Mouse (Mus musculus) Patski (cell line): ENCODE data around the gene Uba5. TPM values are rescaled to one million over a fixed set of nuclear protein-coding genes. Genes with fewer than 3 reads are reported as not detected.

ENCODE experiments used
- ATAC-seq: fragments of 100-300 bp; one replicate; pipeline ENCODE4 v1.8.0; 2021
- CTCF ChIA-PET: fragments of 350-600 bp; sonication (Branson Sonifier 250); formaldehyde crosslinking; loops from one replicate; lab custom pipeline; 2022; ENCODE audit warnings: inconsistent platforms; lab: Charles Lee
- POLR2A ChIA-PET: fragments of 350-600 bp; sonication (Branson Sonifier 250); formaldehyde crosslinking; loops from one replicate; lab custom pipeline; 2022; ENCODE audit warnings: antibody characterized with exemption, inconsistent platforms; lab: Charles Lee
- DNase-seq: peaks from one replicate; pipeline ENCODE4 v3.0.0-alpha.2; 2011; ENCODE audit warnings: low read depth, low spot score
- H3K27me3 ChIP-seq: fragments of 371-371 bp; one replicate; pipeline ENCODE4 v1.5.1; 2021
- CTCF ChIP-seq: fragments of 100-300 bp; IDR thresholded peaks from one replicate; pipeline ENCODE4 v1.5.1; 2021
- in situ Hi-C: fragments of 300-500 bp; cut with MboI; formaldehyde crosslinking; loops from 3 replicates; pipeline ENCODE4 v1.11.1; 2018; ENCODE audit warnings: low pct_unique_long_range_greater_than_20kb, mixed read lengths
- polyA plus RNA-seq: library from polyadenylated mRNA; unstranded; gene quantifications from one replicate; pipeline ENCODE4 v1.2.3, GENCODE M21; 2021

Uba5 gene
- polyA plus RNA-seq, result 42.2 TPM

GRCm38 (mm10) chr9:104062430-104063243, at the start of gene Uba5:
Uba5 (minus strand) TSS chr9:104063134.
- no peak for DNase-seq
- peak; percentile 85 for ATAC-seq
- CTCF ChIA-PET, result interaction anchor here (0.8 kb wide), 1 partner anchor 13 kb away, joined by 3 read pairs; no protein-coding TSS in a partner anchor
- no peak for TF ChIP-seq CTCF
- H3K27me3 ChIP-seq, result no peaks in the 10 kb centered on the region
- in situ Hi-C loops, result no loop called here
- POLR2A ChIA-PET, result no interaction called here

- ChIA-PET CTCF (interaction anchor here (1.6 kb wide), 1 partner anchor 23 kb away, joined by 3 read pairs; no protein-coding TSS in a partner anchor), POLR2A (no interaction called here)
- no peak for DNase-seq
- H3K27me3 ChIP-seq, result no peaks in the 10 kb centered on the region
- in situ Hi-C loops, result no loop called here
- ATAC-seq, result no peak
- TF ChIP-seq CTCF, result no peak
Observed at GRCm38 (mm10) chr9:104109151-104109550, 46.2 kb upstream of the Uba5 start.

GRCm38 (mm10) chr9:104108571-104109143, 45.7 kb upstream of the Uba5 start:
- ChIA-PET POLR2A (no interaction called here), CTCF (interaction anchor here (1.6 kb wide), 1 partner anchor 22 kb away, joined by 3 read pairs; no protein-coding TSS in a partner anchor)
- H3K27me3 ChIP-seq, result no peaks in the 10 kb centered on the region
- no peak for ATAC-seq
- no peak for TF ChIP-seq CTCF
- DNase-seq, result no peak
- in situ Hi-C loops, result no loop called here

GRCm38 (mm10) chr9:104107482-104107881, 44.5 kb upstream of the Uba5 start:
- in situ Hi-C loops, result no loop called here
- TF ChIP-seq CTCF, result no peak
- no peaks in the 10 kb centered on the region for H3K27me3 ChIP-seq
- ATAC-seq (no peak), DNase-seq (no peak)
- ChIA-PET POLR2A (no interaction called here), CTCF (interaction anchor here (1.6 kb wide), 1 partner anchor 21 kb away, joined by 3 read pairs; no protein-coding TSS in a partner anchor)

GRCm38 (mm10) chr9:104106930-104107329, 44.0 kb upstream of the Uba5 start:
- DNase-seq, result no peak
- CTCF ChIA-PET, result no interaction called here
- in situ Hi-C loops, result no loop called here
- TF ChIP-seq CTCF, result no peak
- no peak for ATAC-seq
- H3K27me3 ChIP-seq, result no peaks in the 10 kb centered on the region
- POLR2A ChIA-PET, result no interaction called here

GRCm38 (mm10) chr9:104104986-104105385, 42.1 kb upstream of the Uba5 start:
- no peak for DNase-seq
- ATAC-seq, result no peak
- in situ Hi-C loops, result no loop called here
- ChIA-PET POLR2A (no interaction called here), CTCF (no interaction called here)
- H3K27me3 ChIP-seq, result no peaks in the 10 kb centered on the region
- no peak for TF ChIP-seq CTCF

GRCm38 (mm10) chr9:104102901-104103300, 40.0 kb upstream of the Uba5 start:
- TF ChIP-seq CTCF, result no peak
- in situ Hi-C loops, result no loop called here
- POLR2A ChIA-PET, result no interaction called here
- no peak for DNase-seq
- no peak for ATAC-seq
- no peaks in the 10 kb centered on the region for H3K27me3 ChIP-seq
- CTCF ChIA-PET, result interaction anchor here (1.5 kb wide), 1 partner anchor 10 kb away, joined by 3 read pairs; no protein-coding TSS in a partner anchor

GRCm38 (mm10) chr9:104102301-104102700, 39.4 kb upstream of the Uba5 start:
- ChIA-PET CTCF (interaction anchor here (1.5 kb wide), 1 partner anchor 9 kb away, joined by 3 read pairs; no protein-coding TSS in a partner anchor), POLR2A (no interaction called here)
- in situ Hi-C loops, result no loop called here
- no peak for TF ChIP-seq CTCF
- no peaks in the 10 kb centered on the region for H3K27me3 ChIP-seq
- no peak for ATAC-seq
- DNase-seq, result no peak

GRCm38 (mm10) chr9:104101458-104101857, 38.5 kb upstream of the Uba5 start:
- no peak for TF ChIP-seq CTCF
- no peak for ATAC-seq
- no peak for DNase-seq
- in situ Hi-C loops, result no loop called here
- no peaks in the 10 kb centered on the region for H3K27me3 ChIP-seq
- POLR2A ChIA-PET, result interaction anchor here (0.6 kb wide), 2 partner anchors 21 to 195 kb away, joined by 3 read pairs; no protein-coding TSS in a partner anchor
- CTCF ChIA-PET, result interaction anchor here (0.9 kb wide), 1 partner anchor 8 kb away, joined by 3 read pairs; no protein-coding TSS in a partner anchor

- no peak for TF ChIP-seq CTCF
- DNase-seq, result no peak
- ChIA-PET CTCF (no interaction called here), POLR2A (interaction anchor here (0.6 kb wide), 1 partner anchor 195 kb away, joined by 3 read pairs; no protein-coding TSS in a partner anchor)
- ATAC-seq, result no peak
- in situ Hi-C loops, result no loop called here
- H3K27me3 ChIP-seq, result no peaks in the 10 kb centered on the region
Observed at GRCm38 (mm10) chr9:104100822-104101221, 37.9 kb upstream of the Uba5 start.
